Mouse (Mus musculus) lung, postnatal 14 days (tissue): ENCODE measurements around the gene Gpr146.

Experiments used
- DNase-seq: peaks from one replicate; pipeline ENCODE4 v3.0.0; 2021

The Gpr146 gene

DNA sequence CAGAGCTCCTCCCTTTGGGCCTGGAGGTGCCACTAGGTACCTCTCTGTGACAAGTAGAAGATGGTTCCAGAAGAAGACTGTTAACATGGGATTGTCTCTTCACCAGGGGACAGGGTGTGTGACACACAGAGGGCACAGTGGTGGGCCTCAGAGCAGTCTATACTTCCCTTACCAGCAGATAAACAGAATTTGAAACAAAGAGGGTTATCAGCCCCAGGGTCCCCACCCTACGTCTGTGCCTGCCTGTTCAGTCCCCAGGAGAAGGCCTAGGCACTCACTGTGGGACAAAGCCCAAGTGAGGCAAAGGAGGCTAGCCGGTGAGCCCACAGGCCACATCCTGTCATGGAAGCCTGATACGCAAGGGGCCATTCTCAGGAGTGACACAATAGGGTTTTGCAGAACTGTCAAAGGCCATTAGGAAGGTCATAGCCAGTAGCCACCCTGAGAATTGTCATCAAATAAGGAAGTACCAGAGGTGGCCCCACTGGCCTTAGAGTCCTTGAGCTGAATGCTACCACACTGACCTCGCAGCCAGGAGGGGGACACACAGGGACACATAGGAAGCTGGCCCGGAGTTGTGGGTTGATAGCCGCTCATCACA is 27.4 kb downstream of the Gpr146 start, which contains the start of gene C130050O18Rik:
Gene C130050O18Rik (plus strand): TSS at position 480 of the 601 bp plus-strand sequence.
- no peak for DNase-seq

DNA sequence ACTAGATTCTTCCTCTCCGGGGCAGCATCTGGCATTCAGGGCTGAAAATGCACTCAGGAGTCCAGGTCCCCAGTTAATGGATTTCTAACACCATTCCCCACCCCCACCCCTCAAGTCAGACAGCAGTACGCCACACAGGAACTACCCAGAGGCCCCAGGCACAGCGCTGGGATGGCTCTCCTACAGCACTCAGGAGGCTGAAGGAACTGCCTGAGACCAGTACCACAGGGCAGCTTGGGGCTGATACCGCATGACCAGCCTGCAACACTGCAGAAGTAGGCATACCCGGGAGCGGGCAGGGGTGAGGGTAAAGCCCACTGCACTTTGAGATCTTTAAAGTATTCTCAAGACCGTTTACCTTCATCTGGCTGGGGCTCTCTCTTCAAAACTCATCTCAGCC is 28.0 kb downstream of the Gpr146 start:
- no peak for DNase-seq

DNA sequence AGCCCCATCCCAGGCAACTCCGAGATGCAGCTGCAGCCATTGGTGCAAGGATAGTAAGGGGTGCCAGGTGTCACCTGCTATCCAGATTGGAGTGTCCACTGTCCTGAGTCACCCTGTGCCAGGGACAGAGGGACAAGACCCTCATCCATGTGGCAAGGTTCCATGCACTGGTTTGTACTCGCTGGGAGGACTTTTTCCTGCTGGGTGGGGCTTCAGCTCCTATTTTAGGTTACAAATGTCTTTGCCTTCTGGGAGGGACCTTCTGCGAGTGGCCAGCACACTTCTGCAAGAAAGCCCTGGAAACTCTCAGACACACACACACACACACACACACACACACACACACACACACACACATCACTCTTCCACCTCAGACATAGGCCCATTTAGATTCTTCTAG is 28.5 kb downstream of the Gpr146 start:
- no peak for DNase-seq

GRCm38 (mm10) chr5:139407121-139407885 is 29.8 kb downstream of the Gpr146 start:
- DNase-seq = no peak

GRCm38 (mm10) chr5:139408511-139408910 is 31.0 kb downstream of the Gpr146 start:
- DNase-seq = no peak

GRCm38 (mm10) chr5:139409412-139409811 is 31.9 kb downstream of the Gpr146 start:
- DNase-seq = peak; percentile 72

GRCm38 (mm10) chr5:139410056-139410455 is 32.6 kb downstream of the Gpr146 start:
- DNase-seq = no peak

GRCm38 (mm10) chr5:139411117-139411516 is 33.6 kb downstream of the Gpr146 start:
- DNase-seq = no peak

DNA sequence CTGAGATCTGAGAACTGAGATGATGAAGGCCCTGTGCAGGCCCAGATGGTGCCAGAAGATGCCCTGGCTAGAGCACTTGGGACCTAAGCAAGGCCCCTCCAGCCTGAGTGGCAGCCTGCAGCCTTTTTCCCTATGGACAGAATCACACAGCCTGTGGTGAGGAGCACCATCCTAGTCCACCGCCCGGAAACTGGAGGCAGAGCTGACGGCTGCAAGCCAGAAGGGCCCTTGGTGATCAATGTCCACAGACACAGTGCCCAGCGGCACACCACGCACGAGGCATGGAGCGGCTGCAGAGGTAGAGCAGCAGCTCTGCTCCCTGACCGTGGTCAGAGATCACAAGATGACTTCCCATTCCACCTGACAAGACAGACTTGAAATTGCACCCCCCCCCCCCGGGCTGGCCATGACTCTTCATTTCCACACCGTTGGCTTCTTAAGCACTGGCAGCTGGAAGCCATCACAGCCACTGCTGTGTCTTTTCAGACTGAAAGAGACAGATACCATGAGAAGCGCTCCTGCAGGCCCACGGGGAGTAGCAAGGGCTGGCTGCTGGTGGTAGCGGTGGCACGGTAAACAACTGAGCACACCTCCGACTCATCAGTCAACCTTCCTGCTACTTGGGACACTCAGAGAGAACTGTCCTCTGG is 34.3 kb downstream of the Gpr146 start:
- DNase-seq = peak; percentile 50

GRCm38 (mm10) chr5:139413545-139413944 is 36.0 kb downstream of the Gpr146 start:
- DNase-seq = no peak

- no peak for DNase-seq
Measured at GRCm38 (mm10) chr5:139415001-139415400, 37.5 kb downstream of the Gpr146 start.

- DNase-seq = no peak
Measured at GRCm38 (mm10) chr5:139416942-139417341, 39.4 kb downstream of the Gpr146 start.

GRCm38 (mm10) chr5:139417480-139417879 is 40.0 kb downstream of the Gpr146 start:
- no peak for DNase-seq

- DNase-seq = no peak
Measured at GRCm38 (mm10) chr5:139418110-139418509, 40.6 kb downstream of the Gpr146 start.

GRCm38 (mm10) chr5:139418633-139419032 is 41.1 kb downstream of the Gpr146 start:
- no peak for DNase-seq

- DNase-seq = peak; percentile 55
Measured at GRCm38 (mm10) chr5:139423026-139423865, 45.7 kb downstream of the Gpr146 start, which contains the start of gene Gper1. TSS of gene Gper1 (plus strand) at chr5:139423151.

GRCm38 (mm10) chr5:139425198-139425597 is 47.7 kb downstream of the Gpr146 start:
- DNase-seq = no peak

DNA sequence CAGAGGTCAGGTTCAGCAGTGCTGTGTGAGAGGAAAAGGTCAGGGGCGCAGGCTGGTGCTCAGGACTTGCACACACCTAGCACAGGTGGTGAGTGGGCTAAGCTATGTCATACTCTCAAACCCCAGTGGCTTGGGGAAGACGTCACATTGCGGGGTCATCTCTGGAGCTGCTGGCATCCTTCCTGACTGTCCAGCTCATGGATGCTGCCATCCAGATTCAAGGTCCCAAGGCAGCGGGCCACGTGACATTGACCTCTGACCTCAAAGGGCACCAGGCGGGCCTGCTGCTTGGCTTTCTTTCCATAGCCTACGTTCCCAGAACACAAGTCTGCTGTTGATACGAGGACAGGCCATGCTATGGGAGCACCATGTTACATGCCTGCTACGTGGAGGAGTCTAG is 49.5 kb downstream of the Gpr146 start:
- no peak for DNase-seq

DNA sequence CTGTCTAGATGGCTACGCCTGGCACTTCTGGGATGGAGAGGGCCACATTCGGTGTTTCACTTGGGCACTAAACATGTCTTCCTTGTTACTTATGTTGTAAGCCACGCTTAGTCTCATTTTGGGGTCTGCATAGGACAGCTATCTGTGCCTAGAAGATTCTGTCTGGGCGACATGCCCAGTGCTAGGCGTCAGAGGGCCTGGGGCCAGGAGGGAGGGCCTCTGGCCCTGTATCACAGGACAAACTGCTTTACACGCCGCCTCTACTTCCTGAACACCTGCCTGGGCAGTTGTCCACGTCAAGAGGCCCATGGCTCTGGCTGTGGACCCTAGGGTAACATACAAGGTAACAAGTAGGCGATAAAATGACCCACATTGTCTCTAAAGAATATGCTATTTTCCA is 50.5 kb downstream of the Gpr146 start:
- DNase-seq = peak; percentile 60

GRCm38 (mm10) chr5:139429818-139430341 is 52.4 kb downstream of the Gpr146 start:
- no peak for DNase-seq

GRCm38 (mm10) chr5:139432333-139432732 is 54.8 kb downstream of the Gpr146 start:
- no peak for DNase-seq

GRCm38 (mm10) chr5:139432747-139433508 is 55.4 kb downstream of the Gpr146 start:
- DNase-seq = no peak
